Mouse (Mus musculus) neutrophil, adult 5-6 weeks (primary cell): ENCODE data around the gene Slfn1. TPM values are rescaled to one million over a fixed set of nuclear protein-coding genes. Genes with fewer than 3 reads are reported as not detected.

Experiments used
- total RNA-seq: library from RNA; stranded (forward); fragments of 200-1000 nt; gene quantifications from 2 replicates; pipeline ENCODE4 v1.2.3, GENCODE M21; 2017

The Slfn1 gene
- total RNA-seq, 1 experiment from 2014 or later: 728 TPM

Other genes starting within 250 kb of the Slfn1 start
- 20.1 and 21.5 TPM in 2 replicates for gene Rffl, start 245.6 kb upstream of the Slfn1 start, total RNA-seq
- gene Rad51d, start 226.2 kb upstream of the Slfn1 start, total RNA-seq: 20.1 and 22.5 TPM in 2 replicates
- not detected in 2 replicates for gene Fndc8, start 224.7 kb upstream of the Slfn1 start, total RNA-seq
- 5.6 and 10.7 TPM in 2 replicates for gene Nle1, start 208.4 kb upstream of the Slfn1 start, total RNA-seq
- not detected in 2 replicates for gene Unc45b, start 206.3 kb upstream of the Slfn1 start, total RNA-seq
- gene Slfn5, start 165.5 kb upstream of the Slfn1 start, total RNA-seq: 117 and 124 TPM in 2 replicates
- gene Slfn9, start 125.0 kb upstream of the Slfn1 start, total RNA-seq: 5.5 and 8.0 TPM in 2 replicates
- 130 and 136 TPM in 2 replicates for gene Slfn8, start 96.0 kb upstream of the Slfn1 start, total RNA-seq
- gene Slfn2, start 51.7 kb upstream of the Slfn1 start, total RNA-seq: 1,322 and 1,334 TPM in 2 replicates
- 903 and 944 TPM in 2 replicates for gene Slfn4, start 58.3 kb downstream of the Slfn1 start, total RNA-seq
- gene Slfn3, start 74.5 kb downstream of the Slfn1 start, total RNA-seq: 5.3 and 6.6 TPM in 2 replicates
- 0.37 and 0.93 TPM in 2 replicates for gene Slfn14, start 169.9 kb downstream of the Slfn1 start, total RNA-seq
- gene Ap2b1, start 182.2 kb downstream of the Slfn1 start, total RNA-seq: 71.2 and 77.4 TPM in 2 replicates
- gene Pex12, start 185.7 kb downstream of the Slfn1 start, total RNA-seq: 6.5 and 7.6 TPM in 2 replicates